Mouse (Mus musculus): Measurements from ENCODE around the gene Tshz3. TPM values are rescaled to one million over a fixed set of nuclear protein-coding genes. Genes with fewer than 3 reads are reported as not detected.

Gene Tshz3
- polyA plus RNA-seq, 1 experiment from 2014 or later = 26.2 TPM

DNA sequence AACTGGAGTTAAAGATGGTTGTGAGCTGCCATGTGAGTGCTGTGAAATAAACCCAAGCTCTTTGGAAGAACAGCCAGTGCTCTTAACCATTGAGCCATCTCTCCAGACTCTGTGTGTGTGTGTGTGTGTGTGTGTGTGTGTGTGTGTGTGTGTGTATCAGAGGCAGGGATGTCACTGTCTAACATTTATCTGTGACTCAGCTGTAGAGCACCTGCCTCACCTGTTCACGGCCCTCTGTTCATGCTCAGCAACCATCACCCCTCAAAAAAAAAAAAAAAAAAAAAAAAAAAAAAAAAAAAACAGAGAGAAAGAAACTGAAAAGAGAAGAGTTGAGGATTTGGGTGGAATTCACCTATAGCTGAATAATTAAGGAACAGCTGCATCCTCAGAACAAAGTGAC, 10.4 kb upstream of the Tshz3 start:
- no peak overlapping the region for H3K4me2 ChIP-seq (replicated peaks)
- H3K4me1 ChIP-seq = peaks cover 15% of the 10 kb centered on the region
- no peaks in the 10 kb centered on the region for H3K36me3 ChIP-seq
- H3K9me3 ChIP-seq = no peaks in the 10 kb centered on the region
- H3K27ac ChIP-seq = no peak overlapping the region
- ATAC-seq (ENCODE audit: low FRiP score, low read depth) = no peak
- peaks cover 15% of the 10 kb centered on the region for H3K27me3 ChIP-seq (replicated peaks)
- 100% methylated on average over 1 of the region's 1 CpGs for WGBS
- no peak overlapping the region for H3K4me3 ChIP-seq
- no peak overlapping the region for H3K9ac ChIP-seq

DNA sequence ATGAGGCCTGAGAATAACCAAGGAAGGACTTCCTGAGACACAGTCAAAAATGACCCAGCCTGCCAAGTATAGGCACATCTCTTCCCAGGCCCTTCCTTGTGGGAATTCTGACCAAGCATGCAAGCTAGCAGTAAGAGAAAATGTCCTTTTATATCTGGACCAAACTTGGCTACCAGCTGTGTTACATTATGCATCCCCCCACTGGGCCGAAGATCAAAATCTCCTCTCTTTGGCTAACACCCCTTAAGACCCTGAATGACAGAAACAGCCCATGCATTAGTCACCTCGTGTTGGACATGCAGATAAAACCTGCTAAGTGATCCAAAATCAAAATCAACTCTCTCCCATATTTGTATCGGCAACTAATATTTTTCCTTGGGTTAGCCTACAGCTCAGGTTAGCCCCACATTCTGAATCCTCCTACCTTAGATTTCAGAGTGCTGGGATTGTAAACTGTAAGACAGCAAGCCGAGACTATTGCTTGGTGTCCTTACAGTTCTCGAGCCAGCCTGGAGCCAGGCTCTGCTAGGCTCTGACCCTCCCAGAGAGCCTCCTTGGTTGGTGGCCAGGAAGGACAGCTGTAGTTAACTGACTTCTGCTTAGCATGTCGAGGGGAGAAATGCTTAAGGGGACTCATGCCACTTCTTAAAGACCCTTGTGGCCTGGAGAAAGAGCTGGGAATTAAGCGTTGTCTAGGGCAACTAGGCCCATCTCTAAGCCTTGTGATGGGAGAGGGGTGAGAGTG, 8.7 kb upstream of the Tshz3 start:
- whole genome bisulfite sequencing = 70% methylated on average over 7 of the region's 7 CpGs
- H3K4me2 ChIP-seq (replicated peaks) = no peak overlapping the region
- peaks cover 15% of the 10 kb centered on the region for H3K4me1 ChIP-seq
- no peak overlapping the region for H3K27ac ChIP-seq
- no peak overlapping the region for H3K4me3 ChIP-seq
- H3K27me3 ChIP-seq (replicated peaks) = peaks cover 31% of the 10 kb centered on the region
- no peaks in the 10 kb centered on the region for H3K9me3 ChIP-seq
- no peak for ATAC-seq (ENCODE audit: low FRiP score, low read depth)
- no peak overlapping the region for H3K9ac ChIP-seq
- H3K36me3 ChIP-seq = no peaks in the 10 kb centered on the region

DNA sequence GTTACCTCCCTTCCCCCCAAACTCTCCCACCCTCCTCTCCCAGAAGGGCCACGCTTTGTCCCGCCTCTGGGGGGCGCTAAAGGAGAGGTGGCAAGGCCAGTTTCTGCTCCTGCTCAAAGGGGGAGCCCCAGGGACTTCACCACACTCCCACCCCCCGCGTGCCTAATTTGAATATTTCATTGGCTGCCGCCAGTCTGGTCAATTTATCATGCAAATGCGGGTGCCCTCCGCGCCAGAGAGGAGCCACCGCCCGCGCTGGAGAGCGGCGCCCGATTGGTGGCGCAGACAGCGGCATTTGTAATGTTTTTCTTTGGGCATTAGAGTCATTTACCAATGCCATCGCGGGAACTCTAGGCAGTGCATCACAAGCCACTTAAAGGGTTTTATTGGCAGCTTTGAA, 7.4 kb upstream of the Tshz3 start:
- Histone ChIP-seq H3K4me3 (no peak overlapping the region), H3K9ac (no peak overlapping the region), H3K4me1 (peaks cover 22% of the 10 kb centered on the region), H3K9me3 (no peaks in the 10 kb centered on the region), H3K4me2 (replicated peaks) (peak overlapping the region; percentile 41), H3K27ac (no peak overlapping the region), H3K27me3 (replicated peaks) (peaks cover 41% of the 10 kb centered on the region), H3K36me3 (no peaks in the 10 kb centered on the region)
- ATAC-seq (ENCODE audit: low FRiP score, low read depth) = peak; percentile 45; the same call in 1 of the 2 replicates
- 1% methylated on average over 19 of the region's 19 CpGs for WGBS

DNA sequence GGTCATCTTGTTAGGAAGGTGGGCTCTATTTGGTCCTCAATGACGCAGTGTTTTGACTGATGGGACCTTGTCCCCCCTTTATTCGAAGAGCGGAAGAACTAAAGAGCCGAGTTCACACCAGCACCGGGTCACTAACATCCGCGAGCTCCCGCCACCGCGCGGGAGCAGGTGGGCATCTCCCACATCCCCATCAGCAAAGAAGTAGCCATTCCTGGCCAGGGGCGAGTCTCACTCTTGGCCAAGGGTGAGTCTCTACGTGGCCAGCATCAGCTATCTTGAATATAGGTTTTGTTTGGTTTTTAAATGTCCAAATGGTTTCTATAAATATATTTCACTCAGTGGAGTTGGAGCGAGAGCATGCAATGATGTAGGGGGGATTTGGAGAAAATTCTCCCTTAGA, 6.3 kb upstream of the Tshz3 start:
- ATAC-seq (ENCODE audit: low FRiP score, low read depth) = no peak
- Histone ChIP-seq H3K4me1 (peaks cover 22% of the 10 kb centered on the region), H3K4me2 (replicated peaks) (peak overlapping the region; percentile 41), H3K9ac (no peak overlapping the region), H3K4me3 (no peak overlapping the region), H3K36me3 (no peaks in the 10 kb centered on the region), H3K9me3 (no peaks in the 10 kb centered on the region), H3K27me3 (replicated peaks) (peaks cover 41% of the 10 kb centered on the region), H3K27ac (no peak overlapping the region)
- WGBS = under 1% methylated on average over 14 of the region's 14 CpGs

DNA sequence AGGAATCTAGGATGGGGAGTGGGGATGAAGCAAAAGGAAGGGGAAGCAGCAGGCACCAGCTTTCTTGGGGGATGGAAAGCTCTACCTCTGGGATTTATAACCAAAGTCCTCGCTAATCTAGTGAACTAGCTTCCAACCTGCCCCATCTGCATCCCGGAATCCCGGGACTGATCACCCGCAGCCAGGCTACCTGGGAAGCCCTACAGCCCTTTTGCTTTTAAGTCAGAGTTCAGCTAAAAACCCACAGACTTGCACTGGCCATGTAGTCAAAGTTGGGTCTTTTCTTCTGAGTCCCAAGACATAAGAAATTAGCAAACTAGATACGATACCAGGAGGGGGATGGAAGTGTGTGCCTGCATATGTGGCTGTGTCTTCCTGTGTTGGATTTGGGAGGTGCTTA, 5.5 kb upstream of the Tshz3 start:
- H3K4me1 ChIP-seq = peaks cover 22% of the 10 kb centered on the region
- WGBS = 5% methylated on average over 5 of the region's 5 CpGs
- no peak overlapping the region for H3K4me3 ChIP-seq
- peak overlapping the region; percentile 41; the same call in 1 of the 2 replicates for H3K4me2 ChIP-seq (replicated peaks)
- H3K27me3 ChIP-seq (replicated peaks) = peaks cover 41% of the 10 kb centered on the region
- no peak overlapping the region for H3K27ac ChIP-seq
- ATAC-seq (ENCODE audit: low FRiP score, low read depth) = no peak
- no peaks in the 10 kb centered on the region for H3K9me3 ChIP-seq
- no peak overlapping the region for H3K9ac ChIP-seq
- no peaks in the 10 kb centered on the region for H3K36me3 ChIP-seq

DNA sequence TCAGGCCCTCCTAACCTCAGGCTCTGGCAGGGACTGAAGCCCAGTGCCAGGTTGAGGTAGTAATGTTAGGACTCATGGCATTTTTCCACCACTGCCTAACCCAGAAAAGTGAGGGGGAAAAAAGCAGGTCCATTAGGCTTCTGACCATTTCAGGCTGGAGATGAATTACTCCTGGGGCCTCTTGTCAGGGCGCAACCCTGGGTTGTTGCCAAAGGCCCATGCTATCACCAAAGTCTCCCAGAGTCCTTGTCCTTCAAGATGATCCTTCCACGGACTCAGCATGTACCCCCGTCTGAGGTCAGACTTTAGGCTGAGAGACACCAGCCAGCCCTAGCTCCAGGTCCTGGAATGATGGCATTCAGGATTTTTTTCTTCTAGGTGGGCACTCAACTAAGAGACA, 4.8 kb upstream of the Tshz3 start:
- Histone ChIP-seq H3K9ac (no peak overlapping the region), H3K27me3 (replicated peaks) (peaks cover 41% of the 10 kb centered on the region), H3K9me3 (no peaks in the 10 kb centered on the region), H3K4me3 (no peak overlapping the region), H3K27ac (no peak overlapping the region), H3K4me2 (replicated peaks) (no peak overlapping the region), H3K4me1 (peaks cover 22% of the 10 kb centered on the region), H3K36me3 (no peaks in the 10 kb centered on the region)
- no peak for ATAC-seq (ENCODE audit: low FRiP score, low read depth)
- 35% methylated on average over 3 of the region's 3 CpGs for WGBS

DNA sequence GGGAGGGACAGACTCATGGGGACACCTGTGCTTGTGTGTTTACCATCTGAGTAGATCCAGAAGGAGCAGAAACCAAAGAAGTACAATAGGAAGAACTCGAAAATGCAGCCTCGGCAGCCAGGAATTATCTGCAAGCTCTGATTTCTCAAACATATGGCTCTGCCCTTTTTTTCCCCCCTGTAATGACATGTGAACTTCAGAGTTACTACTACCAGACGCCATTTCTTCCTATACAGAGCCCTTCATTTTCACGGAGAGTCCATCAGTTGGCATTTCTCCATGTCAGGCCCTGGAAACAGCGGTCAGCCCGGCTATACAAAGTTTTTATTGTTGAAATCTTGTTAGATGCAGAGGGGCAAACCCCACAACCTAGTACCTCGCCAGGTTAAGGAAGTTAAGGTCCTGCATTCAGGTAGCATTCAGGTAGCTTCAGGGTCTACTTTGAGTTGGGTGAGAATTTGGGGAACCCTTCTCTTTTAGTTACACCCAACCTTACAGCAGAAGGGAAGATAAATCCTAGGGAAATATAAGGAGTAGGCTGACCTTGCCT, 3.2 kb upstream of the Tshz3 start:
- peak overlapping the region; percentile 90; the same call in 1 of the 2 replicates for H3K9ac ChIP-seq
- no peaks in the 10 kb centered on the region for H3K9me3 ChIP-seq
- H3K4me2 ChIP-seq (replicated peaks) = peak overlapping the region; percentile 97
- peaks cover 27% of the 10 kb centered on the region for H3K4me1 ChIP-seq
- H3K27me3 ChIP-seq (replicated peaks) = peaks cover 41% of the 10 kb centered on the region
- 8% methylated on average over 7 of the region's 7 CpGs for WGBS
- no peaks in the 10 kb centered on the region for H3K36me3 ChIP-seq
- peak overlapping the region; percentile 89; the same call in 1 of the 2 replicates for H3K4me3 ChIP-seq
- no peak for ATAC-seq (ENCODE audit: low FRiP score, low read depth)
- H3K27ac ChIP-seq = no peak overlapping the region

DNA sequence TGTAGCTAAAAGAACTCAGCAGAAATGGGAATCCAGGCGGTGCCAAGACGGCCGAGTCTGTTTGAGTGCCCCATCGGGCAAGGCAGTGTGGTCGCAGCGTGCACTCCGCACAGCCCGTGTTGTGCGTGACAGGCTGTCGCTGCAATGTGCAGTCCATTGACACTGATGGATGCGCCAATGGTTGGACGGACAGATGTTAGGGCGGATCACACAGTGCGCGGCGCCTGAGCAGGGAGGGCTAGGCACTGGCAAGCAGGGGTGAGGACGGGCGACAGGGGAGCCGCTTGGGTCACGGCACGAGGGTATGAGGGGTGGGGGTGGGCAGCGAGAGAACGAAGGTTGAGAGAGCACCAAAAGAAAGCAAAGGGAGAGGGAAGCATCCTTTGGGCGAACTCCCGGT, 2.6 kb upstream of the Tshz3 start:
- Histone ChIP-seq H3K4me2 (replicated peaks) (peak overlapping the region; percentile 97), H3K4me1 (peaks cover 29% of the 10 kb centered on the region), H3K9ac (peak overlapping the region; percentile 90), H3K36me3 (no peaks in the 10 kb centered on the region), H3K9me3 (no peaks in the 10 kb centered on the region), H3K4me3 (peak overlapping the region; percentile 89), H3K27ac (peak overlapping the region; percentile 47; the same call in 1 of the 2 replicates), H3K27me3 (replicated peaks) (peaks cover 38% of the 10 kb centered on the region)
- ATAC-seq (ENCODE audit: low FRiP score, low read depth) = no peak
- WGBS = 1% methylated on average over 25 of the region's 25 CpGs

DNA sequence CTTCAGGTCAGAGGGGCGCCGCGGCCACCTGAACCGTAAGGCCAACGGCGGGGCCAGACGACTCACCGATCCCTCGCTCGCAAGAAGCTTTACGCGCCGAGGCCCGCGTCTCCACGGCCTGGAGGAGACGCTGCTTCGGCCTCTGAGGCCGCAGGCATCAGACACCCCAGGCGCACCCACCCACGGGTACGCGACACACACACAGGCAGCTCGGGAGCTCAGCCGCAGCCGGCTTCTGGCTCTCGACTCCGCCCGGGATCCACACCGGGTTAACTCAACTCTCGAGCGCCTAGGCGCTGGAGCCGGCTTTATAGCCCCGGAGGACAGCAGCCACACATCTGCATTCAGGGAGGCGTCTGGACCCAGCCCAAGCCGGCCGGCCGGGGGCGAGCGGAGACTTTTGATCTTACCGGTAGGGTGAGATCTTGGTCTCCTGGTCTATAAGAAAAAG, 2.1 kb upstream of the Tshz3 start:
- ATAC-seq (ENCODE audit: low FRiP score, low read depth) = 0 out of 2 replicates have a peak, but pooled peaks have one; percentile 6
- peaks cover 27% of the 10 kb centered on the region for H3K4me1 ChIP-seq
- peaks cover 38% of the 10 kb centered on the region for H3K27me3 ChIP-seq (replicated peaks)
- H3K4me2 ChIP-seq (replicated peaks) = peak overlapping the region; percentile 97
- under 1% methylated on average over 42 of the region's 42 CpGs for WGBS
- H3K36me3 ChIP-seq = no peaks in the 10 kb centered on the region
- H3K9ac ChIP-seq = peak overlapping the region; percentile 90
- peak overlapping the region; percentile 89 for H3K4me3 ChIP-seq
- peak overlapping the region; percentile 47; the same call in 1 of the 2 replicates for H3K27ac ChIP-seq
- H3K9me3 ChIP-seq = no peaks in the 10 kb centered on the region

DNA sequence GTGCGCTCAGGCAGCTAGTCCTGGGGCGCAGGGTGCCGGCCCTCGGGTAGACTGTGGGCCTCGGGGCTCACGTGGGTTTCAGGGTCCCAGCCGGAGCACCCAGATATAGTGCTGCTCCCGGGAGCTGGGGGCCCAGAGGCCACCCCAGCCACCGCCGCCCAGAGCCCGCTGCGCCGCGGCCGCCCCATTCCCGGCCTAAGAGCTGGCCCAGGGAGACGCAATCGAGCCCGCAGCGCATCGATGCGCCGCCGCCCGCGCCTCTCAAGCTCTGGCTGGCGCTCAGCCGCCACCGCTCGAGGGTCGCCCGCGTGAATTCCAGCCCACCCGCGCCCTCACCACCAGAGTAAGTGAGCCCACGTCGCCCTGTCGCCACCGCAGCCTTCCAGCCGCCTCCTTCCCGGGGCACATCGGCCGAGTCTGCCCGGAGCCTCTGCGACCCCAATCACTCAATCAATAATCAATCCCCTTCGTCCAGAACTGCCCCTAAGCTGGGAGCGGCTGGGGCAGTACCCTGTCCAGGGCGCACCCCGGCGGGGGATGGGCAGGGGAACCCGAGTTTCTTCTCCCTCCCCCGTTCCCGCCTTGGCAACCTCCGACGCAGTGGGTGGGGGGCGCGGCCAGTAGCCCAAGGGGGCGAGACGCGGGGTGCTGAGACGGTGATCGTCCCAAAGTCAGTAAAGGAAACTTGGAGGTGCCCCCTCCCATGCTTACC, 1.4 kb upstream of the Tshz3 start:
- Histone ChIP-seq H3K36me3 (no peaks in the 10 kb centered on the region), H3K9me3 (no peaks in the 10 kb centered on the region), H3K4me2 (replicated peaks) (peak overlapping the region; percentile 97), H3K4me1 (peaks cover 25% of the 10 kb centered on the region), H3K27ac (peak overlapping the region; percentile 90), H3K4me3 (peak overlapping the region; percentile 89), H3K27me3 (replicated peaks) (peaks cover 35% of the 10 kb centered on the region), H3K9ac (peak overlapping the region; percentile 90)
- ATAC-seq (ENCODE audit: low FRiP score, low read depth) = peak; percentile 38
- WGBS = under 1% methylated on average over 60 of the region's 62 CpGs

DNA sequence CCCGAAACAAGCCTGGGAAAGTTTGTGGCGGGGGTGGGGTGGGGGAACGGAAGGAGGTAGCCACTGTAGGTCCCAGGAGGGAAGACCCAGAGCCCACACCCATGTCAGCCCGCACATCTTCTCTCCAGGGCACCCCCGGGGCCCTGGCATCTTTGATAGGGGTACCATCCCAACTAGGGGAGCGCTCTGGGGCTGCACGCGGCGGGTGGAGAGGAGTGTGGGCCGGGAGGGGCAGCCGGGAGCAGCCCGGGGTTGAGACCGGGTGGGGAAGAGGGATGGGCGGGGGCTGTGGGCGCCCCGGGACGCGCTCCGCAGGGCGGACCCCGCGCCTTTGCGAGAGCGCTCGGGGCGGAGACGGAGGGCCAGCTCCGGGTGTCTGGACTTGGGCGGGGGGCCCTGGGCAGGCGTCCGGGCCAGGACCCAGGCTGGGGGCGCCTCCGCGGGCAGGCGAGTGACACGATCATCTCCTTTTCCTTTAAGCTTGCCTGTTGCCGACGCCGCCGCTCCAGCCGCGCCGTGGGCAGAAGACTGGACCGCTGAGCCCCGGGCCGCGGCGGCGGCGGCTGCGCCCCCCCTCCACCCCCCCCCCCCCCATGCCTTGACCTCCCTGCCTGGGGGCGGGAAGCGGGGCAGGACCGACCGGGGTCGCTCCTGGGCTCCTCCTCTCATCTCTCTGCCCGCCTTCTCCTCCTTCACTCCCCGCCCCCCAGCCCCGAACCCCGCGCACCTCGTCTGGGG, 631 bp upstream of the Tshz3 start:
- under 1% methylated on average over 44 of the region's 62 CpGs for WGBS
- H3K4me1 ChIP-seq = peaks cover 23% of the 10 kb centered on the region
- H3K27me3 ChIP-seq (replicated peaks) = peaks cover 28% of the 10 kb centered on the region

DNA sequence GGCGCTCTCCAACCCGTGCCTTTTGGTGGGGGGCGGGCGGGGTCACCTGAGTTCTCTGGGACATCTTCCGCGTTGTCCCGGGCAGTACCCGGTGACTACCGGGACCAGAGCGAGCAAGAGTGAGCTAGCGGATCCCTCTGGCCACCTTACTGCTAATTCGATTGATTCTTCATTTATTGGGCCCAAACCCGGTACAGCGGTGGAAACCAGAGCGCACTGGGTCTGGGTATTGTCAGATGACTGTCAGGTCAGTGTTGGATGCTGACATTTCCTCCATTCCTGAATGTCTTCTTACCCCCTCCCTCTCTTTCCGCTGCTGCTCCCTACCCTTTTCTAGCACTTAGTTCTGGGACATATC, 650 bp downstream of the Tshz3 start:
- Histone ChIP-seq H3K4me3 (peak overlapping the region; percentile 89), H3K36me3 (0 out of 2 replicates have a peak, but pooled peaks cover 3% of the 10 kb centered on the region), H3K9ac (peak overlapping the region; percentile 90), H3K4me2 (replicated peaks) (peak overlapping the region; percentile 97), H3K27me3 (replicated peaks) (peaks cover 16% of the 10 kb centered on the region), H3K9me3 (no peaks in the 10 kb centered on the region), H3K27ac (peak overlapping the region; percentile 90), H3K4me1 (peaks cover 29% of the 10 kb centered on the region)
- ATAC-seq (ENCODE audit: low FRiP score, low read depth) = no peak
- WGBS = 0% methylated on average over 16 of the region's 16 CpGs

More for the DNA sequence above, 631 bp upstream of the Tshz3 start:
- Histone ChIP-seq H3K9me3 (no peaks in the 10 kb centered on the region), H3K27ac (peak overlapping the region; percentile 90), H3K36me3 (no peaks in the 10 kb centered on the region), H3K9ac (peak overlapping the region; percentile 90), H3K4me2 (replicated peaks) (peak overlapping the region; percentile 97), H3K4me3 (peak overlapping the region; percentile 89)
- peak; percentile 54 for ATAC-seq (ENCODE audit: low FRiP score, low read depth)

Data from neural tube, embryonic 12.5 days (tissue).